Mouse (Mus musculus) gastrocnemius, postnatal 25 days (tissue): ENCODE results near the gene Kcnab3. TPM values are rescaled to one million over a fixed set of nuclear protein-coding genes. Genes with fewer than 3 reads are reported as not detected.

Experiments used
- DNase-seq: peaks from one replicate; pipeline ENCODE4 v3.0.0; 2022
- total RNA-seq, 2 experiments: library from RNA; stranded (reverse); gene quantifications; 1 replicate in 1 of 2; 2 replicates in 1 of 2; pipeline ENCODE4 v1.2.3; 2021

The Kcnab3 gene
- total RNA-seq, 2 experiments from 2014 or later = 0.13 TPM; not detected in 1

- no peak for DNase-seq
These were observed 6.7 kb downstream of the Kcnab3 start for GRCm38 (mm10) chr11:69332713-69333253.

DNA sequence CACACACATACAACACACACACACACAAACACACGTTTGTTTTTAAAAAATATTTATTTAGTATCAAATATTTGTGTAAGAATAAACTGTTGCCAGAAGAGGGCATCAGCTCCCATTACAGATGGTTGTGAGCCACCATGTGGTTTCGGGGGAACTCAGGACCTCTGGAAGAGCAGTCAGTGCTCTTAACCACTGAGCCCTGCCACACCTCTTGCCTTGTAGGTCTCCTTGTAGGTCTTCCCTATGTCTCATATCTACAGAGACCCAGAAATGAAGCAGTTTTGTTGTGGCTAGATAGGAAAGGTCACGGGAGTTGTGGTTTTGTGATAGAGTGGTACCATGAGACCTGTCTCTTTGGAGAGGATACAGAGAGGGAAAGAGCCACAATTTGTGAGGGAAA, 7.9 kb downstream of the Kcnab3 start:
- no peak for DNase-seq

GRCm38 (mm10) chr11:69334796-69335195, 8.7 kb downstream of the Kcnab3 start:
- no peak for DNase-seq

- DNase-seq = peak; percentile 55
These were observed 14.4 kb downstream of the Kcnab3 start, which contains the start of gene Rnf227 for GRCm38 (mm10) chr11:69340161-69341131. Gene Rnf227 (plus strand): TSS chr11:69340461.

DNA sequence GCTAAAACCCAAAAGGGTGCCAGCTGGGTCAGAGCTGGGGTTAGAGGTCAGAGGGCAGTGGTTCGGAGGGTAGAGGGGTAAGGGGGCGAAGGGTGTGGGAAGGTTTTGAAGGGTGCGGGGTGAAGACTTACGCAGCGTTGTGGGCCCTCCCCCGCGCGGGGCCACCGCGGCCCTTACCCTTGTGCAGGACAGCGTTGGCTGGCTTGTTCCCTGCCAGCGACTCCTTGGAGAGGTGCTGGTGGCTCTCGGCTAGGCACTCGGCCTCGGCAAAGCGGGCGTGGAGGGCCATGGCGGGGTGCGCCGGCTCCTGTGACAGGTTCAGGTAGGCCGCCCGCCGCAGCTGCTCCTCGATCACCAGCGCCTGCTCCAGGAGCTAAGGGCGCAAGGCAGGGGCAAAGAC, 20.4 kb downstream of the Kcnab3 start:
- DNase-seq = no peak

- no peak for DNase-seq
These were observed 30.5 kb downstream of the Kcnab3 start for GRCm38 (mm10) chr11:69356544-69356943.

DNA sequence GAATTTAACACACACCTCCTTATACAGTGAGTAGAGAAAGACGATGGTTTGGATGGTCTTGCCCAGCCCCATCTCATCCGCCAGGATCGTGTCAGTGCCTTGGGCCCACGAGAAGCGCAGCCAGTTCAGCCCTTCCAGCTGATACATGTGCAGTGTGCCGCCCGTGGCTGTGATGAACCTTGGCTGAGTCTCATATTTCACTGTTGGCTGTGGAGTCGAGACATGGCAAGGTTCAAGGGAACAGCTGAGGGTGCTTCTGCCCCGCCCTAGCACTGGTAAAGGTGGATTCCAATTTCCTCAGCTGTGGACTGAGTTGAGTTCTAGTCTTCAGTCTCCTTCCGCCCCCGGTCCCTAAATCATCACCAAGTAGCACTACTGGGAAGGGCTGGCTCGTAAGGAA, 31.6 kb downstream of the Kcnab3 start:
- DNase-seq = peak; percentile 64

DNA sequence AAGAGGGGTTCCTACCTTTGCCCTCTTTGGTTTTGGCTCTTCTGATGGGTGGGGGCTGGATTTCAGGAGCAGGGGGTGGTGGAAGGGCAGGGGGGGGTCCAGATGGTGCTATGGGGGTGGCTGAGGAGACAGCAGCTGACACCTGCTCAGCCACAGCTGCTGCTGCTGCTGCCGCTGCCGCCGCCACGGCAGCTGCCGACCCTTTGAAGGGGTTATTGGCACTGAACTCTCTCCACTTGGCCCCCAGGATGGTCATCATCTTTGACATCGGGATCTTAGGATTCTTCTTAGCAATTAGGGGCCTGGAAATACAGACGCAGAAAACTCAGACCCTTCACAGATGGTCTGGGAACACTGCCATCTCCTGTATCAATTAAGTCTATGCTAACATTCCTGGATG, 36.0 kb downstream of the Kcnab3 start:
- no peak for DNase-seq

GRCm38 (mm10) chr11:69362479-69362878, 36.4 kb downstream of the Kcnab3 start:
- no peak for DNase-seq

DNA sequence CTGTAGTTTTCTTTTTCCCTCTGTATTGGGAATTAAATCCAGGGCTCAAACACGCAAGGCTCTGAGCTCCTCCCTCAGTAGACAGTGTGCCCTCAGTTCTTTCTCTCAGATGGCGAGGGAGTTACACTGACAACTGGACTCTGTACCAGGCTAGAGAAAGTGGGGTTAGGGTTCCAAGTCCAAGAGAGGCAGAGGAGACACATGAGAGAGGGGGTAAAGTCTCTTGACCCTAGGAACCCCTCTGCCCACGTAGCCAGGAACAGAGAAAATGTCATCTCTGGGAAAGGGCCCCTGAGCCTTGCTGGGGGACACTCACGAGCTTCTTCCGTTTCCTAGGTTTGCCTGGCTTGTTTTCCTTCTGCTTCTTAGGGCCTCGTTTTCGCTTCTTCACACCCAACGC, 38.3 kb downstream of the Kcnab3 start:
- DNase-seq = no peak

DNA sequence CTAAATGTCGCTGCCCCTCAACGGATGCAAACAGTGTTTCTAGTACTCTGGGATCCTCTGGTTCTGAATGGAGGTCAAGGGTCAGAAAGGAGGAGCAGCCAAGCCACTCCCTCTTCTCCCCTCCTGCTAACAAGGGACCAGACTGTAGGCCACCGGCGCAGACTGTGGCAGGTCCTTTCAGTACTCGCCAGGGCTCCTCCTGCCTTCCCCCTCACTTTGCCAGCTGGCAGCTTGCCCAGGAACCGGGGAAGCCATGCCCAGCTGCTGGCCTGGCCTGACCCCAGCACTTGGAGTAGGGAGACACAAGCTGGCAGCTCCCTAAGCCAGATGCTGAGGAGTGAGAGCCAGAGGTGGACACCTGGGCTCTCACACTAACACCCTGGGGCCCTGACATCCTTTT, 38.9 kb downstream of the Kcnab3 start:
- peak; percentile 94 for DNase-seq

GRCm38 (mm10) chr11:69365722-69366121, 39.7 kb downstream of the Kcnab3 start:
- DNase-seq = no peak

- peak; percentile 91 for DNase-seq
These were observed 40.2 kb downstream of the Kcnab3 start for GRCm38 (mm10) chr11:69366157-69366854.

DNA sequence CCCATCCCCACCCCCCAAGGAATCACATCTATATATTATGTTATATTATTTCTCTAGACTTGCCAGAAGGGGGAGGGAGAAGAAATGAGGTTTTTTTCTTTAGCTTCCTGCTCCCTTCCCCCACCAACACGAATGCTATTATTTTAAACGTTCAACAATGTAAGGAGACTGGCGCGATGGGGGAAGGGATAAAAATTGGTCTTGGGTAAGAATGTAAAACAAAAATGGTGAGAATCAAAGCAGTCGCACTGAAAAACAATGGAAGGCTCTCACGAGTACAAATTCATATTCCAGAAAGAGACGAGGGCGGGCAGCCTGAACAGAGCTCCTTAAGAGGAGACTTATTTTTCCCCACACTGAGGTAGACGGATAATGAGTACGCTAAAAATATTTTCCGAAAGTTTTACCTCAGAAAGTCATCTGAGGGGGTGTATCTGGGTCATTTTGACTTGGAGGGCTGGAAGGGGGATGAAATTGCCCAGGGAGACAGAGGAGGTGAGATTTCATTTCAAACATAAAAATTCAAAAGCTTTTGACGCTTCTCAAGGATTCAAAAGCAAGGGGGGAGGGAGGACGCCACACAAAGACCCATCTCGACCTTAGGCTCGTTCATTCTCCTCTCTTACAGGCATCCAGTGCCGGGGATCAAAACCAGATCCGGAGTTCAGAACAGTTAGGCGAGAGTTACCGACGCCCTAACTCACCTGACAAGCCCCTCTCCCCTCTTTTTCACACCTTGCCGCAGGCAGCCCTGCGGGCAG, 41.0 kb downstream of the Kcnab3 start:
- no peak for DNase-seq

GRCm38 (mm10) chr11:69367616-69368355, 41.7 kb downstream of the Kcnab3 start:
- no peak for DNase-seq

- DNase-seq = peak; percentile 46
These were observed 42.5 kb downstream of the Kcnab3 start for GRCm38 (mm10) chr11:69368356-69369214.

DNA sequence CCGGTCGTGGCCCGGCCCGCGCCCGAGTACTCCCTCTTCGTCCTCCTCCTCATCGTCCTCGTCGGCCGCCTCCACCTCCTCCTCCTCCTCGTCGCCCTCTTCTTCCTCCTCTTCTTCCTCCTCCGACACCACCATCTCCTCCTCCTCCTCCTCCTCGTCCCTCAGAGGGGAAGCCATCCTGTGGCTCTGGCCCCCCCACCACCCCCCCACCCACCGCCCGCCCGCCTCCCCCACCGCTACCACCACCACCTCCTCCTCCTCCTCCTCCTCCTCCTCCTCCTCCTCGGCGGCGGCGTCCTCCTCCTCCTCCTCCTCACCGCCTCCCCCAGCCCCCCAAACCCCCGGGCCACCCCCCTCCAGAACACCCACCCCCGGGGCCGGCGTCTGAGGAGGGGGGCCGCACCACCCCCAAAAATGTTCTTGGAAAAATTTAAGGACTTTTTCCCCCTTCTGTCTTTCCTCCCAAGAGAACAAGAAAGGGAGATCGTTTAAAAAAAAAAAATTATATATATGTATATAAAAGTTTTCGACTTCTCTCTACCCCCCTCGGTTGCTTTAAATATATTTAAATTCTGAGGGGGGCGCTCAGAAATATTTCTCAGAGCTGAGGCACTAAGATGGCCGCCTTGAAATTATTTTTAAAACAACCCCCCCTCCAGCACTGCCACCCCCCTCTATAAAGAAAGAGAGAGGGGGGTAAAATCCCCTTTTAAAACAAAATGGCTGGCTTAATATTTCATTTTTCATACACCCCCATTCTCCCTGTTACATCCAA, 43.3 kb downstream of the Kcnab3 start, which contains the start of gene Chd3:
TSS of gene Chd3 (minus strand) at position 192 of the 775 bp plus-strand sequence.
- no peak for DNase-seq

DNA sequence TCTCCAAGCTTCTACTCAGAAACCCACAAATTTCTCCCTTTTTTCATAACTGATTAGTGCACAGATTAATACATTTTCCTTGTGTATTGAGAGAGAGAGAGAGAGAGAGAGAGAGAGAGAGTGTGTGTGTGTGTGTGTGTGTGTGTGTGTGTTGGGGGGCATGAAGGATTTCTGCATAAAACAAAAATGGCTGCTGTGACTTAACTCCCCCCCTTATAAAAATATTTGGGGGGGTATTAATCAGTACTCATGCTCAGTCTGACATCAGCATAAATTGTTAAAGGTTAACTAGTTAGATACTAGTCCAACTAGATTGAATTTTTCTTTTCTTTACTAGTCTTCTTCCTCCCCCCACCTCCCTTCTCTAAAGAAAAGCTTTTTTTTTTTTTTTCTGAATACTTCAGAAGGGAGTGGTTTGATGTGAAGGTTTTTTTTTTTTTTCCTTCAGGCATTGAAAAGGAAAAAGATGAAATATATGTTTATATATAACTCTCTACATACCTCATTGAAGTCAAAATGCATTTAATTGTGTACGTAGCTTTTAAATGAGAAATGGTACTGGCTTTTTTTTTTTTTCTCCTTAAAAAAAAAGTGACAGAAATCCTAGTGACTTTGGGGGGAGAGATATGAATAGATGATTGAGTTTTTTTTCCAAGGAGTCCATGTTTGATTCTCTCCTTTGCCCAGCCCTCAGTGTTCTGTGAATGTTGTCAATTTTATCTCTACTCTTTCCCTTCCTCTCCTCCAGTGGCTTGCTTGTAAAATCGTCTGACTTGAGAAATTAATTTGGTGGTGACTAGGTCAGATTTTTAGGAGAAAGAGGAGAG, 44.1 kb downstream of the Kcnab3 start:
- no peak for DNase-seq

DNA sequence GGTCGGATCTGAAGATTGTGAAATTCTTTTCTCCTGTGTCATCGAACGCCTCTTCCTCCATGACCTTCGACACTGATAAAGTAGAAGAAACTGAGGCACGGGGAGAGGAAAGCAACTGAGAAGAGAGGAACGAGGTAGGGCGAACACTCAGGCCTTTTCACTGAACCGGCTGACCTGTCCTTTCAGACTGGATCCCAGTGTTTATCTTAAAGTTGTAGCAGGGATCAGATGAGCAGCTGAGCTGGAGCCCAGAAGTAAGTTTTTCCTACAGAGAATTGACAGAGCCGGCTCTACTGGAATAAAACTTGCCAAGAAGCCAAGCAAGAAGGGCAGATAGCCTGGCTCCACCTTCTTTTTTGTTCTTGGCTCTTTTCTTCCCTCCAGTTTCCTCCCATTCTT, 44.8 kb downstream of the Kcnab3 start:
- DNase-seq = no peak
